Mouse (Mus musculus): ENCODE data around the gene Ccdc17.
A peak's percentile ranks its signal among the peaks of the same experiment; 100 is the strongest.

Ccdc17 gene

DNA sequence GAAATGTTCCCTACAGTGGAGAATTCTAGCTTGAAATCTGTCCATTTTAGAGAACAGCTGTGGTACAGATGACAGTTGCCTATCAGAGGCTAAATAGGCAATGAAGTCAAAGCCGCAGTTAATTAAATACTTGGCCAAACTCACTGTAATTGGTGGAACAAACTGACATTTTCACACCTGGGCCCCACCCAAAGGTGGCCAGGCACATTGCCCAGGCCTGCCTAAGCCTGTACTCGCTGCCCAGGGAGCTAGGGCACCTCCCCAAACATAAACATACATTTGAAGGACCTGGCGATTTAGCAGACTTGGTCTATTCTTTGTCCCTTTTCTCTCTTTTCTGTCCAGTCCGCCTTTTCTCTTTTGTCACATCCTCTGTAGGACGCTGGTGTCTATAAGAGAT is at the start of gene Ccdc17:
Ccdc17 (plus strand) TSS at position 276 of the 400 bp plus-strand sequence.
- no peak for DNase-seq

DNA sequence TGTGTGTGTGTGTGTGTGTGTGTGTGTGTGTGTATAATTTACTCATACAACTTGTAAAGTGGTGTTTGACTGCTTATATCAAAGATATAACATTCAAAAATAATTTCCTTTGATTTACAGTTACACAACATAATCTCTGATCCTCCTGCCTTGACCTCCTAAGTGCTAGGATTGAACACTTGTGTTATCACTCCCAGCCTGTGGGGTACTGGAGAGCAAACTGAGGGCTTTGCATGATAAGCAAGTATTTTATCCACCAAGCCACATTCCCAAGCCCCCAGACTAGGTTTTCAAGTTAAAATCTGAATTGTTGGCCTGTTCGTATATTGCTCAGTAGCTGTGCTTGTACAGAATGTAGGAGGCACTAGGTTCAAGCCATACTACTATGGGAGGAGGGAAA is 46.0 kb upstream of the Ccdc17 start:
- no peak for DNase-seq

- DNase-seq, result no peak
Observed at GRCm38 (mm10) chr4:116553035-116553434, 43.4 kb upstream of the Ccdc17 start.

- DNase-seq, result peak; percentile 80
Observed at GRCm38 (mm10) chr4:116555413-116556300, 40.8 kb upstream of the Ccdc17 start, which contains the start of gene Tmem69. Tmem69 (minus strand) TSS chr4:116555936.

- peak; percentile 96 for DNase-seq
Observed at GRCm38 (mm10) chr4:116556561-116557305, 39.7 kb upstream of the Ccdc17 start.

- peak; percentile 99 for DNase-seq
Observed at GRCm38 (mm10) chr4:116557306-116558121, 38.9 kb upstream of the Ccdc17 start, which contains the start of gene Gpbp1l1. Gpbp1l1 (plus strand) TSS chr4:116557658.

- peak; percentile 50 for DNase-seq
Observed at GRCm38 (mm10) chr4:116558151-116558882, 38.1 kb upstream of the Ccdc17 start.

DNA sequence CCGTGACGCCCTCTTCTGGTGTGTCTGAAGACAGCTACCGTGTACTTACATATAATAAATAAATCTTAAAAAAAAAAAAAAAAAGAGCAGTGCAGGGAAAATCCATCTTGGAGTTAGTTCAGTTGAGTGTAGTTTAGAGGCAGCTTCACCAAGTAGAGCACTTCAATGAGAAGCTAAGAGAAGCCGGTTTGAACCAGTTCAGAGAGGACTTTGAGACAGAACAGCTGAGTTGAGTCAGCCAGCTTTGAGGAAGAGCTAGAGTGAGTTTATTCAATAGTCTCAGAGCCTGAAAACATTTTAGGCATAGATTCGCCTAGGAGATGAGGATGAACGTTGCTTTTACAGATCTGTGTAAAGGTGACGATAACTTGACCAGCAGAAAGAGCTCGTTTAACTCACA is 661 bp upstream of the Ccdc17 start:
- DNase-seq, result no peak

DNA sequence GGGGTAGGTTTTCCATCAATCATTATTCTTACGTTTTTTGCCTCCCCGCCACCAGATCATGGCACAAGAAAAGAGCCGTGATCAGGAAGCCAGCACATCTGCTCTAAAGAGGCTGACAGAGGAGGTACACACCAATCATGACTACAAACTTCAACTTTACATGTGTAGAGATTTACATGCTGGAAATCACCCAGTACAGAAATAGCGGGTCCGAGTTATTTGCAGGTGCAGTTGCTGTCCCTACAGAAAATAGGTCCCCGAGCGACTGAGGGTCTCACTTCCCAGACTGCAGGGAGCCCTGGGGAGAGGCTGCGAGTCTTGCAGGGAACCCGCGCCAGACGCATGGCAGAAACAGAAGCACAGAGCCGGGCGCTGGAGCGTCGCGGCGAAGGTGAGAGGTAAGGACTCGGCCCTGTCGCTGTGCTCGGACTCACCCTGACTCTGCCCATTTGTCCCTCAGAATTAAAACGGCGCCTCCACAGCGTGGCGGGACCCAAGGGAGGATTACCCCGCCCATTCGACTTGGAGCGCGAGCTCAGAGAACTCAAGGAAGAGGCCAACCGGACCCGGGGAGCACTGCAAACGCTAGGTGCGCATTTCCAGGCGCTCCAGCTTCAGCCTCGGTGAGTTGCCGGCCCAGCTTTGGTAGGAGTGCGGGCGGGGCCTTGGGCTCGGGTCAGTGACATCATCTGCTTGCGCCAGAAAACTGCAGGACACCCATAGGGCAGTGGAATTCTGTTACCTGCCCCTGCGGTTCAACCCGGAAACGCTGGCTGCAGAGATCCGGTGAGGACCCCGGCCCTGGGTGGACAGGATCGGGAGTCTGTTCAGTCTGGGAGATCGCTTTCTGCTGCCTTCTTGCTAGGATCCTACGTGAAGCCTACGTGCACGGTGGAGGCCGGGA is 776 bp downstream of the Ccdc17 start:
- peak; percentile 88 for DNase-seq

GRCm38 (mm10) chr4:116612621-116613020 is 16.2 kb downstream of the Ccdc17 start:
- DNase-seq, result no peak

- DNase-seq, result no peak
Observed at GRCm38 (mm10) chr4:116615237-116615636, 18.8 kb downstream of the Ccdc17 start.

- DNase-seq, result no peak
Observed at GRCm38 (mm10) chr4:116624831-116625230, 28.4 kb downstream of the Ccdc17 start.

DNA sequence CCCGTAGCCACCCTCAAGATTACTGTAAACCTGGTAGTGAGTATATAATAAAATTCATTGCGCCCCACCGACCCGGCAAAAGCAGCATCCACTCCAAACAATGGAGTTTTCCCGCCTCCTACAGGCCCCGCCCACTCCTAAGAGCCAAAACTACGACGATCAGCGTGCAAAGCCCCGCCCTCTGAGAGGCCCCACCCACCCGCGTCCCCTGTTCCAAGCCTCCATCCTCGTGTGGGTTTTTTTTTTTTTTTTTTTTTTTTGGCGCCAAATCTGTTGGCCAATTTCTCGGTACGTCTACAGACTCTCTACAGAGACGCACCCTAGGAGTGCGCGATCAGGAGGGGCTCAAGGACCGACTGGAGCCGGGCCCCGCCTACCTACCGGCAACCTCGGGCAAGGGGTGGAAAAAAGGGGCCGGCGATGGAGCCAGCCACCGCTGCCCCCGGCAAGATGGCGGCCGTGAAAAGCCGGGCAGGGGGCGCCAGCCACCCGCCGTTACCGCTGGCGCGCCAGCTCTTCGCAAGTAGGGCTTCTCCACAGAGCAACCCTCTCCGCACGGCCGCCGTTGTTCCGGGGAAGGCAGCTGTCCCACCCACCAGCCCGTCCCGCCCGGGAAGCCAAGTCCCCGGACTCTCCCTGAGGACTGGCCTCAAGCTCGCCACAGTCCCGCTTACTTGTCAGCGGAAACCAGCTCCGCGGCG is 30.4 kb downstream of the Ccdc17 start:
- DNase-seq, result peak; percentile 96

DNA sequence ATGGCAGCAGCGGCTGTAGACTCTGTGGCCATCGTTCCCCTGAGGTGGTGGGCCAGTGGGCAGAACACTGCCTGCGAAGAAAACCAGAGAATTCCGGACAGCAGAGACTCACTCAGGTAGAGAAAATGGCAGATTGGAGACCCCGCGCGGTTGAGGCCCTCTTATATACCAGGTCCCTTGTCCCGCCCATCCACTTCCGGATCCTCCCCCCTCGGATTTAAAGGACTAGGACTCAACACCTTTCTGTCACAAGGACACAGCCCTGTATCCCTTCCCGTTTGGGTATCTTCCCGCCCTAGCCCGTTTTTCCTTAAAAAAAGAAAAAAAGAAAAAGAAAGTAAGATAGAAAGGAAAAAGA is 30.9 kb downstream of the Ccdc17 start:
- DNase-seq, result peak; percentile 88

DNA sequence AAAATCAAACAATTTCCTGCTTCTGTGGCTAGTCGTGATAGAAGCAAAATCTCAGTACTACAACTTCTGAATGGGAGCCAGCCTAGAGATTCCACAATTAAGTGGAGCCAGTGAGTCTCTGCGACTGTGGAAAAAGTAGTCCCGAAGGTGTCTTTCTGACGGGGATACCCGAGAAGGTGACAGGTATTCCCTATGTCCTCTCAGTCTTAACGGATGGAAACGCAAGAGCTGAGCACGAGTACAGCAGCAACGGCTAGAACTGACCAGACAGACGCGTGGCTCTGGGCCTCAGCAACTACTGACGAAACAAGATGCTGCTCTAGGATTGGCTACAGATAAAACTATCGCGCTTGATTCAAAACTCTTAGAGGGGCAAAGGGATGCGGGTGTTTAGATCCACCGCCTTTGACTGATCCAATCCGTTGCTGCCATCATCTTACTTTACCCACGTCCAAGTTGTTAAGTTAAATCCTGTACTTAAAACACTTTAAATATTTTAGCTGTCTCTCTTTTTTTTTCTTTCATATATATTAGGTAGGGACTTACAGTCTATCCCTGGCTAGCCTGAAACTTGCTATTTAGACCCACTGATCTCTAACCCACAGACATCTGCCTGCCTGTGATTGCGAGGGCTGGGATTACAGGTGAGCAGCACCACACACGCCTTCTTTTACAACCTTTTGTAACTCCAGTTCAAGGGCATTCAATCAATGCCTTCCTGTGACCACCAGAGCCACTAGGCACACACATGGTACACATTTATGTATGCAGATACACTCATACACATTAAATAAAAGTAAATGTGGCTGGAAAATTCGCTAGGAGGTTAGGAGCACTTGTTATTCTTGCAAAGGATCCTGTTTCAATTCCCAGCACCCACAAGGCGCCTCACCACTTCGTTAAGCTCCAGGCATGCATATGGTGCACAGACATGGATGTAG is 31.5 kb downstream of the Ccdc17 start, which contains the start of gene Nasp:
Nasp (minus strand) TSS at position 220 of the 941 bp plus-strand sequence.
- peak; percentile 77 for DNase-seq

DNA sequence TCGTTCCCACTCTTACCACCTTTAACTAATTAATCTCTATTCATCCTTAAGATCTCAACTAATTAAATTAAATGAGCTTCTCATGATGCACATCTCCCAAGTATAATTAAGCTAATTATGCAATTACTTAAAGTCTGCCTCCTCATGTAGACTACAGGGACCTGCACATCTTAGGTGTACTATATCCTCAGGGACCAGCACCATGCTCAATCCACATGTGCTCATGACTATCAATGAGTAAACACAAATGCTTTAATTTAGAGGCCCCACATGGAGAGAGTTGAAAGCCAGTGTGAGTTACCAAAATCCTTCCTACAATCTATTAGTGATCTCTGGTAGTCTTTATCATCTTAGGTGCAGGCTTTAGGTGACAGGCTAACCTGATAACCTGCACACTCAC is 38.7 kb downstream of the Ccdc17 start:
- DNase-seq, result no peak

- DNase-seq, result no peak
Observed at GRCm38 (mm10) chr4:116638821-116639220, 42.4 kb downstream of the Ccdc17 start.

DNA sequence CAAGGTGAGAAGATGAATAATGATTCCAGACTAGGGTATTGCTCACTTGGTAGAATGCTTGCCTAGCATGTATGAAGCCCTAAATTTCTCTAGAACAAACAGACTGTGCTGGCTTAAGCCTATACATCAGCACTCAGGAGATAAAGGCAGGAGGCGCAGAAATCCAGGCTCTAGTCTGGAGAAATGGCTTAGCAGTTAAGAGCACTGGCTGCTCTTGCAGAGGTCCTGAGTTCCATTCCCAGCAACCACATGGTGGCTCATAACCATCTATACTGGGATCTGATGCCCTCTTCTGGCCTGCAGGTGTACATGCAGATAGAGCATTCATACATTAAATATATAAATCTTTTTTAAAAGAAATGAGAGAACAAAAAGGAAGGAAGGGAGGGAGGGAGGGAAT is 45.6 kb downstream of the Ccdc17 start:
- DNase-seq, result no peak

DNA sequence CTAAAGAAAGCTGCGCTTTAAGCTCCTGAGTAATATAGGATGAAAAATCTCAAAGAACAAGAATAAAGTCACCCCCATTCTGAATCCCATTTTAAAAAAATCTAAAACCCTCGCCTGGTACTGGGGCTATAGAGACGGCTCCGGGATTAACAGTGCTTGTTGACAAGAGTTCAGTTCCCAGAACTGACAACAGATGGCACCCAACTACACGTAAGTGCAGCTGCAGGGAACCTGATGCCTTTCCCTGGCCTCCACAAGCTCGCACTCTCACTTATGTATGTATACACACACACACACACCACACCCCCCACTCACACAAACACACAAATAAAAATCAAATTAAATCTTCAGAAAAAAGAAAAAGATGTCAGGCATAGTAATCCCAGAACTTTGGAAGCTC is 47.9 kb downstream of the Ccdc17 start:
- peak; percentile 34 for DNase-seq

Data from liver (tissue).